Mouse (Mus musculus): ENCODE measurements around the gene Rhox3a. TPM values are rescaled to one million over a fixed set of nuclear protein-coding genes. Genes with fewer than 3 reads are reported as not detected.

Rhox3a gene
- polyA plus RNA-seq (2014; fragmentation: Illumina TruSeq; extraction: RNeasy Lipid Tissue Mini Kit (QIAGEN cat#74804); ENCODE audit: low read depth, low replicate concordance) = not detected

DNA sequence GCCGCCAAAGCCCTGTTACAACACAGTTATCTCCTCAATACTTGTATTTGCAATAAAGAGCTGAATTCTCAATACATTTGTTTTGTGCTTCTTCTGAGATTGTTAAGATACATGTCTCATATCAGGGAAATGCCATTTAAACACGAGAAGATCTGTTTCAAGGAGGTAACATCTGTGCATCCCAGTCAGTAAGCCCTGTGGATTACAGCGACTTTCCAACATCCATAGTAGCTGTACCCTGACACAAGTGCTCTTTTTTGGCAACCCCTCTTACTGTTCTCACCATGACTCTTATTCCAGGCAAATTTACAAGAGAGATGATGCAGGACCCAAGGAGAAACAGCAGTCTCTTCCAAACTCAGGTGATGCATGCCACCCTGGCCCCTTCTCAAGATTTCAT, at the start of gene Rhox3a:
Gene Rhox3a (plus strand): TSS at position 301 of the 400 bp plus-strand sequence.

DNA sequence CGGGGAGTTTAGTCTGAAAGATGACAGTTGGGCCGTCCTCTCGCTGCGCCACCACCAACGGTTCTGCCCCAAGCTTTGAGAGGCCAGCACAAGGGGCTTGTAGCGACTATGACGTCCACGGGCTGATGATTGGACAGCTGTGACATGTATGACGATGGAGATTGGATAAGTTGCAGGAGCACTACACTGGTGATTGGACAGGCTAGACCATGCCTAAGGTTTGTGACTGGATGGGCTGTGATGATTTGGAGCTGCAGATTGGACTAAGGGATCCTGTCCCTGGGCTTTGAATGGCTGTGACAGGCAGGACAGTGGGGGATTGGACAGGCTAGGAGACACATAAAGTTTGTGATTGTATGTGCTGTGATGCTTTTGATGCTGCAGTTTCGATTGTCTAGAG, 38.8 kb upstream of the Rhox3a start, which contains the start of gene Gm9:
Gene Gm9 (minus strand): TSS at position 101 of the 400 bp plus-strand sequence.

DNA sequence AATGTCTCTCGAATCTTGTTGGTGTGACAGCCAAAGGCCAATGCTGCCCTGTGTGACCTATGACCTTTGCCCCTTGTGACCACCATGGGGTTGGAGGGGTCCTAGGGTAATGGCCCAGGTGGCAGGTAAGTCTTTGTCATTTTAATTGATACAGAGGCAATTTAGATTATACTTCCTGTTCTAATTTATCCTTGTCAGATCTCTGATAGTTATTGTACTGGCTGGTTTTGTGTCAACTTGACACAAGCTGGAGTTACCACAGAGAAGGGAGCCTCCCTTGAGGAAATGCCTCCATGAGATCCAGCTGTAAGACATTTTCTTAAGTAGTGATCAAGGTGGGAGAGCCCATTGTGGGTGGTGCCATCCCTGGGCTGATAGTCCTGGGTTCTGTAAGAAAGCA, 27.6 kb upstream of the Rhox3a start, which contains the start of gene Rhox1:
Gene Rhox1 (minus strand): TSS at position 101 of the 400 bp plus-strand sequence.

DNA sequence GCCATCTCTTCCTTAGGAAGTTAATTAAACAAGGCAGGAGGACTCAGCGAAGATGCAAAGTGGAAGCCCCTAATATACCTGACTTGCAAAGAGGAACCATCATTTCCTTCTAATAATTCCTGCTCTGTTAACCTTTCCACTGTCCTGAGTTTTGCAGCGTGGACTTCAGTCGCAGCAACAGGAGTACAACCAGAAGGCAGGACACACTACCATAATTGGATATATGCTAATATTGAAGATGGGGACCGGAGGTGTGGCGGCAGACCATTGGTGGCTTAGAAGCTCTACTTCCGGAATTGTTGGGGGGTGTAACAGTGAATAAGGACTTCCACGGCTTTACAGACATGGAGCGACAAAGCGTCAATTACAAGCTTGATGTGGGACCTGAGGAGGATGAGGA, 5.0 kb upstream of the Rhox3a start, which contains the start of gene Rhox2a:
Gene Rhox2a (plus strand): TSS at position 301 of the 400 bp plus-strand sequence.

DNA sequence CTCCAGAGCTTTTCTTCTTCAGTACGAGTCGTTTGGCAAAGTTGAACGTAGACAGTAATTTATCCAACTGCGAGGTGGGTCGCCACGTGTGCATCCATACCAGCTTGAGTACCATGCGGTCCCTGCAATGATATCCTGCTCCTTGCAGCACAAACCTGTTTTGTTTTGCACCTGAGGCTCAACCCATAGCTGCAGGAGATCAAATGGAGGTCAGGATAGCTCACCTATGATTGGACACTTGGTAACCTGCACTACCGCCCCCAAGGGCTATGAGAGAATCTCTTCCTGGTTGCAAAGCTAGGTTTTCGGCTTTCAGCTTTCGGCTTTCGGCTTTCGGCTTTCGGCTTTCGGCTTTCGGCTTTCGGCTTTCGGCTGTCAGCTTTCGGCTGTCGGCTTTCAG, 15.3 kb downstream of the Rhox3a start, which contains the start of gene Rhox4a:
Gene Rhox4a (plus strand): TSS at position 301 of the 400 bp plus-strand sequence.

Other genes starting within 250 kb of the Rhox3a start
- not detected for gene Sowahd, start 201.1 kb upstream of the Rhox3a start, polyA plus RNA-seq (2014; fragmentation: Illumina TruSeq; extraction: RNeasy Lipid Tissue Mini Kit (QIAGEN cat#74804); ENCODE audit: low read depth, low replicate concordance)
- gene Rpl39, start 164.5 kb upstream of the Rhox3a start, polyA plus RNA-seq (2014; fragmentation: Illumina TruSeq; extraction: RNeasy Lipid Tissue Mini Kit (QIAGEN cat#74804); ENCODE audit: low read depth, low replicate concordance) = 645 TPM
- gene Upf3b, start 139.6 kb upstream of the Rhox3a start, polyA plus RNA-seq (2014; fragmentation: Illumina TruSeq; extraction: RNeasy Lipid Tissue Mini Kit (QIAGEN cat#74804); ENCODE audit: low read depth, low replicate concordance) = 53.1 TPM
- 56.2 TPM for gene Nkap, start 123.1 kb upstream of the Rhox3a start, polyA plus RNA-seq (2014; fragmentation: Illumina TruSeq; extraction: RNeasy Lipid Tissue Mini Kit (QIAGEN cat#74804); ENCODE audit: low read depth, low replicate concordance)
- gene Akap14, start 81.1 kb upstream of the Rhox3a start, polyA plus RNA-seq (2014; fragmentation: Illumina TruSeq; extraction: RNeasy Lipid Tissue Mini Kit (QIAGEN cat#74804); ENCODE audit: low read depth, low replicate concordance) = not detected
- gene Ndufa1, start 58.8 kb upstream of the Rhox3a start, polyA plus RNA-seq (2014; fragmentation: Illumina TruSeq; extraction: RNeasy Lipid Tissue Mini Kit (QIAGEN cat#74804); ENCODE audit: low read depth, low replicate concordance) = 470 TPM
- gene Rnf113a1, start 58.7 kb upstream of the Rhox3a start, polyA plus RNA-seq (2014; fragmentation: Illumina TruSeq; extraction: RNeasy Lipid Tissue Mini Kit (QIAGEN cat#74804); ENCODE audit: low read depth, low replicate concordance) = not detected
- not detected for gene Gm9, start 38.9 kb upstream of the Rhox3a start, polyA plus RNA-seq (2014; fragmentation: Illumina TruSeq; extraction: RNeasy Lipid Tissue Mini Kit (QIAGEN cat#74804); ENCODE audit: low read depth, low replicate concordance)
- not detected for gene Rhox1, start 27.7 kb upstream of the Rhox3a start, polyA plus RNA-seq (2014; fragmentation: Illumina TruSeq; extraction: RNeasy Lipid Tissue Mini Kit (QIAGEN cat#74804); ENCODE audit: low read depth, low replicate concordance)
- gene Rhox2a, start 4.9 kb upstream of the Rhox3a start, polyA plus RNA-seq (2014; fragmentation: Illumina TruSeq; extraction: RNeasy Lipid Tissue Mini Kit (QIAGEN cat#74804); ENCODE audit: low read depth, low replicate concordance) = not detected
- gene Rhox4a, start 15.4 kb downstream of the Rhox3a start, polyA plus RNA-seq (2014; fragmentation: Illumina TruSeq; extraction: RNeasy Lipid Tissue Mini Kit (QIAGEN cat#74804); ENCODE audit: low read depth, low replicate concordance) = not detected
- not detected for gene Rhox3a2, start 130.1 kb downstream of the Rhox3a start, polyA plus RNA-seq (2014; fragmentation: Illumina TruSeq; extraction: RNeasy Lipid Tissue Mini Kit (QIAGEN cat#74804); ENCODE audit: low read depth, low replicate concordance)
- not detected for gene Rhox4a2, start 140.9 kb downstream of the Rhox3a start, polyA plus RNA-seq (2014; fragmentation: Illumina TruSeq; extraction: RNeasy Lipid Tissue Mini Kit (QIAGEN cat#74804); ENCODE audit: low read depth, low replicate concordance)
- not detected for gene Rhox2b, start 162.1 kb downstream of the Rhox3a start, polyA plus RNA-seq (2014; fragmentation: Illumina TruSeq; extraction: RNeasy Lipid Tissue Mini Kit (QIAGEN cat#74804); ENCODE audit: low read depth, low replicate concordance)
- gene Rhox4b, start 182.6 kb downstream of the Rhox3a start, polyA plus RNA-seq (2014; fragmentation: Illumina TruSeq; extraction: RNeasy Lipid Tissue Mini Kit (QIAGEN cat#74804); ENCODE audit: low read depth, low replicate concordance) = not detected
- not detected for gene Rhox2c, start 203.8 kb downstream of the Rhox3a start, polyA plus RNA-seq (2014; fragmentation: Illumina TruSeq; extraction: RNeasy Lipid Tissue Mini Kit (QIAGEN cat#74804); ENCODE audit: low read depth, low replicate concordance)
- not detected for gene Rhox3c, start 208.7 kb downstream of the Rhox3a start, polyA plus RNA-seq (2014; fragmentation: Illumina TruSeq; extraction: RNeasy Lipid Tissue Mini Kit (QIAGEN cat#74804); ENCODE audit: low read depth, low replicate concordance)
- not detected for gene Rhox4c, start 230.4 kb downstream of the Rhox3a start, polyA plus RNA-seq (2014; fragmentation: Illumina TruSeq; extraction: RNeasy Lipid Tissue Mini Kit (QIAGEN cat#74804); ENCODE audit: low read depth, low replicate concordance)
- gene Rhox2d, start 243.5 kb downstream of the Rhox3a start, polyA plus RNA-seq (2014; fragmentation: Illumina TruSeq; extraction: RNeasy Lipid Tissue Mini Kit (QIAGEN cat#74804); ENCODE audit: low read depth, low replicate concordance) = not detected